Mouse (Mus musculus) C2C12 (cell line): ENCODE measurements around the gene A430078G23Rik. TPM values are rescaled to one million over a fixed set of nuclear protein-coding genes. Genes with fewer than 3 reads are reported as not detected.
"Not testable (repeated sequence)": the region's sequence is repeated elsewhere in the genome, so short reads cannot be mapped to it uniquely, and the experiment has no call there.

Experiments
- H3K27me3 ChIP-seq: one replicate; pipeline ENCODE4 v1.6.1; 2011; ENCODE audit not compliant: control insufficient read depth, insufficient read depth, insufficient read length
- H3K36me3 ChIP-seq: one replicate; pipeline ENCODE4 v1.6.1; 2011; ENCODE audit not compliant: control insufficient read depth, insufficient read depth
- H3K4me3 ChIP-seq: one replicate; pipeline ENCODE4 v1.5.1; 2011; ENCODE audit warnings: mild to moderate bottlenecking, control low read depth; ENCODE audit not compliant: poor library complexity, insufficient read depth, severe bottlenecking
- H3K79me2 ChIP-seq: one replicate; pipeline ENCODE4 v1.6.1; 2011; ENCODE audit not compliant: control insufficient read depth, insufficient read depth
- H3K79me3 ChIP-seq: one replicate; pipeline ENCODE4 v1.6.1; 2011; ENCODE audit warnings: low read depth, control low read depth
- H3ac ChIP-seq: one replicate; pipeline ENCODE3; 2011; ENCODE audit warnings: low read depth; ENCODE audit not compliant: control insufficient read depth, insufficient read length
- CEBPB ChIP-seq: IDR thresholded peaks from one replicate; pipeline ENCODE4 v1.6.1; 2011; ENCODE audit warnings: low read depth, mild to moderate bottlenecking, control low read depth, moderate library complexity
- CTCF ChIP-seq: IDR thresholded peaks from one replicate; pipeline ENCODE4 v1.5.1; 2011; ENCODE audit not compliant: control insufficient read depth, insufficient read depth, insufficient read length
- FOSL1 ChIP-seq: IDR thresholded peaks from one replicate; pipeline ENCODE4 v1.8.0; 2011; ENCODE audit warnings: mild to moderate bottlenecking, low read length; ENCODE audit not compliant: poor library complexity, insufficient read depth, severe bottlenecking
- MAX ChIP-seq: IDR thresholded peaks from one replicate; pipeline ENCODE4 v1.6.1; 2011; ENCODE audit warnings: mild to moderate bottlenecking, control low read depth
- MYOD1 ChIP-seq: IDR thresholded peaks from one replicate; pipeline ENCODE4 v1.6.1; 2011; ENCODE audit warnings: low read depth; ENCODE audit not compliant: control insufficient read depth, insufficient read length
- MYOG ChIP-seq: IDR thresholded peaks from one replicate; pipeline ENCODE4 v1.6.1; 2011; ENCODE audit not compliant: control insufficient read depth, insufficient read length; ENCODE audit errors: extremely low read depth
- USF1 ChIP-seq: IDR thresholded peaks from one replicate; pipeline ENCODE4 v1.6.1; 2011; ENCODE audit warnings: low read depth, mild to moderate bottlenecking, control low read depth, moderate library complexity
- polyA plus RNA-seq: library from polyadenylated mRNA; unstranded; fragments of >200 nt; fragmentation: generic; extraction: Trizol; gene quantifications from one replicate; pipeline ENCODE4 v1.2.1, GENCODE M21; 2012; ENCODE audit warnings: missing spikeins

The A430078G23Rik gene
- polyA plus RNA-seq, 1 experiment = not detected

DNA sequence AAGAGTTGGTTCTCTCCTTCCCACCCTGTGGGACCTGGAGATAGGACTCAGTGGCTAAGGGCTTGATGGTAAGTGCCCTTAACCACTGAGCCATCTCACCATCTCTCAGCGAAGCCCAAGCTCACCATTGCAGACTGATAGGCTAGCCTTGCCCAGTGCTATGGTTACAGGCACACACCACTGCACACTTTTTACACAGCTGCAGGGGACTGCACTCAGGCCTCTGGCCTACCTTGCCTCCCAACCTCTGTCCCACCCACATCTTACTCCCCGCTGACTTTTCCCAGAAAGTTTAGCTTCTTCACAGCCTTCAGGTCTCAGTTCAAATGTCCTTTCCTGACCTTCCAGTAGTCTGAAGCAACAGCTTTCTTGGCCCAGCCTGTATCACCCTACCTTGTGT, 21.5 kb upstream of the A430078G23Rik start:
- Histone ChIP-seq H3K27me3 (no peaks in the 10 kb centered on the region), H3K4me3 (no peak overlapping the region)
- TF ChIP-seq MAX = no peak
- TF ChIP-seq FOSL1 = no peak
- no peak for TF ChIP-seq MYOD1
- no peak for TF ChIP-seq CTCF
- no peak for TF ChIP-seq CEBPB
- no peak for TF ChIP-seq MYOG
- TF ChIP-seq USF1 = no peak

DNA sequence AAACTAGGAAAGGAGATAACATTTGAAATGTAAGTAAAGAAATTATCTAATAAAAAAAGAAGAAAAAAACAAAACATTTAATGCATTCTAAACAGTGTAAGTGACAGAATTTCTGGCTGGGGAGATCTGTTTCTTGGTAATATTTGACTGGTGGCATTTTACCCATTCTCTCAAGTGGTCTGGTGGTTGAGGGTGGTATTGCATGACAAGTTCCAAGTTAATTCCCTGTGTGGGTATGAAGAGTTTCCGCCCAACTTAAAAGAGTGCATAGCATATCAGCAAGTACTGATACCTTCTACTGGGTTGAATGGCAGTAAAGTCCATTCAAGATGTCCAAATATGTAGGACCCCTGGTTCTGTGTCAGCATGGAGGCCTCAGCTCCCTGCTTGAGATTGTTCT, 17.3 kb upstream of the A430078G23Rik start:
- no peak overlapping the region for H3ac ChIP-seq
- H3K79me3 ChIP-seq = no peaks in the 10 kb centered on the region
- no peaks in the 10 kb centered on the region for H3K27me3 ChIP-seq
- no peaks in the 10 kb centered on the region for H3K36me3 ChIP-seq
- no peak overlapping the region for H3K4me3 ChIP-seq
- H3K79me2 ChIP-seq = no peaks in the 10 kb centered on the region
- TF ChIP-seq MYOD1 (no peak), MAX (no peak), CTCF (no peak), MYOG (no peak), CEBPB (no peak)

More for the DNA sequence above, 21.5 kb upstream of the A430078G23Rik start:
- no peak overlapping the region for H3ac ChIP-seq
- no peaks in the 10 kb centered on the region for H3K79me3 ChIP-seq
- H3K79me2 ChIP-seq = no peaks in the 10 kb centered on the region
- H3K36me3 ChIP-seq = no peaks in the 10 kb centered on the region

DNA sequence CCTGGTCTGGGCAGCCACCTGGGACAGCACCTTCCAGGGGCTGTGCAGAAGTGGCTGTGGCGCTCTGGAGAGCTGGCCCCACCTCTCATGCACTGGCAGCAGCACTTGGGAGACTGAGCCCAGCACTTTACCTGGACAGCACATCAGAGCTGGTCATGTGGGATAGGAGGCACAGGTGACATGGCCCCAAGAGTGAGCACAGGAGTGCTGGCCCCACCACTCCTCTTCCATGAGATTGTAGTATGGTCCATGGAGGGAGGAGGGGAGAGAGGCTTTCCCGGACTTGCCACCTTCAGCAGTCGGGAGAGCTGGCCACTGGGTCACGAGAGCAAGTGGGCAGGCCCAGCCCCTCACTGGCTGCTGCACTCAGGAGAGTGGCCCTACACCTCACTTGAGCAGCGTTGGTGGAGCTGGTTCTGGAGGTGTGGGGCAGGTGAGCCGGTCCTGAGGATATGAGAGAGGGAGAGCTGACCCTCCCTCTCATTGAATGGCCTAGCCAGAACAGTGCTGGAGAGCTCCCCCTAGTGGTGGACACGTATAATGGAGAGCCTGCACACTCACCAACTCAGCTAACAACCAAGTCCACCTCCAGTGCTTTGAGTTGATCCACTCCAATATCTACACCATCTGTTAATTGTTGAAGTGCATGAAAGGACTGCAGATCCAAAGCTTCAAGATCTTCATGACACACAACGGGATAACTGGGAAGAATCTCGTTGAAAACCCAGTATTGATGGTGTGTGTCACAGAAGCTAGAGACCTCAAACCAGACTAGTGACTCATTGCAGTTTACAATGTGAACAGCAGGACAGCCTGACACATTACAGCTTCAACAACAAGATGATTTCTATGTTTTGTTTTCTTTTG, 16.3 kb upstream of the A430078G23Rik start:
- Histone ChIP-seq H3K27me3 (no peaks in the 10 kb centered on the region), H3K79me3 (no peaks in the 10 kb centered on the region), H3K36me3 (no peaks in the 10 kb centered on the region), H3ac (no peak overlapping the region), H3K4me3 (no peak overlapping the region), H3K79me2 (no peaks in the 10 kb centered on the region)
- TF ChIP-seq MYOD1 (no peak), CEBPB (no peak), CTCF (peak; percentile 17), MAX (no peak), MYOG (no peak), USF1 (no peak)

DNA sequence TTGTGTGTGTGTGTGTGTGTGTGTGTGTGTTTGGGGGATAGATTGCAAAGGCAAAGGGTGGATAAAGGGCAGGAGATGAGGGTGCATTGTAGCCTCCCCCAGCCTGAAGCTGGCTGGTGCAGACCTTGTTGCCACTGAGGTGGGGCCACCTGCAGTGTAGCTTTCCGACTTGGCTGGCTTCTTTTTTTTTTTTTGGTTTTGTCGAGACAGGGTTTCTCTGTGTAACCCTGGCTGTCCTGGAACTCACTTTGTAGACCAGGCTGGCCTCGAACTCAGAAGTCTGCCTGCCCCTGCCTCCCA, 15.7 kb upstream of the A430078G23Rik start:
- H3K4me3 ChIP-seq, H3K27me3 ChIP-seq, H3K79me3 ChIP-seq, H3K79me2 ChIP-seq, H3ac ChIP-seq, H3K36me3 ChIP-seq: not testable (repeated sequence)

DNA sequence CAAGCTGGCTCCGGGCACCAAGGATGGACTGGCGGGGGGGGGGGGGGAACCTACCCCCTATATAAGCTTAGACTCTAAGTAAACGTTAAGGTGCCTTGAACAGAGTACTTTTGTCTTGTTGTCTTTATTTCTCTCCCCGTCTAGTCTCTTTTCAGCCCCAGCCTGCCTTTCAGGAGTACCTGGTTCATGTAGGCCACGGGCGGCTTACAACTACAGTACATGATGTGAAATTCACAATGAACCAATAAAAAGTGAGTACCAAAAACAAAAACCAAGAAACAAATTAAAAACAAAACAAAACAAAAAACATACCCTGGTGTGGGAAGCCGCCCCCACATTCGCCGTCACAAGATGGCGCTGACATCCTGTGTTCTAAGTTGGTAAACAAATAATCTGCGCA, 15.2 kb upstream of the A430078G23Rik start:
- no peaks in the 10 kb centered on the region for H3K79me3 ChIP-seq
- no peaks in the 10 kb centered on the region for H3K27me3 ChIP-seq
- no peaks in the 10 kb centered on the region for H3K79me2 ChIP-seq
- H3K4me3 ChIP-seq = no peak overlapping the region
- no peak for TF ChIP-seq CEBPB
- H3K36me3 ChIP-seq = no peaks in the 10 kb centered on the region
- no peak overlapping the region for H3ac ChIP-seq

DNA sequence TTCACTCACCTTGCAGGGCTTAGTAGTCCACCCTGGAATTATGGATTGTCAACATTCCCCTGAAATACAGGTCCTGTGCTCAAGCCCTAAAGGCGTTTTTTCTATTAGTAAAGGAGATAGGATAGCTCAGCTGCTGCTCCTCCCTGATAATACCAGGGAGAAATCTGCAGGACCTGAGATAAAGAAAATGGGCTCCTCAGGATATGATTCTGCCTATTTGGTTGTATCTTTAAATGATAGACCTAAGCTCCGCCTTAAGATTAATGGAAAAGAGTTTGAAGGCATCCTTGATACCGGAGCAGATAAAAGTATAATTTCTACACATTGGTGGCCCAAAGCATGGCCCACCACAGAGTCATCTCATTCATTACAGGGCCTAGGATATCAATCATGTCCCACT, 12.5 kb upstream of the A430078G23Rik start:
- H3K4me3 ChIP-seq, H3K27me3 ChIP-seq, H3ac ChIP-seq, H3K36me3 ChIP-seq, H3K79me3 ChIP-seq, H3K79me2 ChIP-seq: not testable (repeated sequence)

DNA sequence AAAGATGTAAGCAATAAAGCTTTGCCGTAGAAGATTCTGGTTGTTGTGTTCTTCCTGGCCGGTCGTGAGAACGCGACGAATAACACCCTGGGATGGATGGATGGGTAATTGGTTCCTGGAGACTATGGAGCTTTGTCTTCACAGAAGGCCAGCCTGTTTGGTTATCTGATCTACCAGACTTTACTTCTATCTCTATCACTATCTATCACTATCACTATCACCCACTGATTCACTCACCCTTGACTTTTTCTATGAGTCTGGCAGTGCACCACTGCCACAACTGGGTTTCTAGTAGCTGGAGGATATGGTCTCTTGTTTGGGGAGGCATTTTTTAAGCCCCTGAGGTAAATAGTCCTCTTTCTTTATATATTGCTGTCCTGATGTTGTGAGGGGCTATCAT, 7.9 kb upstream of the A430078G23Rik start:
- Histone ChIP-seq H3K4me3 (no peak overlapping the region), H3K36me3 (no peaks in the 10 kb centered on the region), H3K79me2 (no peaks in the 10 kb centered on the region), H3K79me3 (no peaks in the 10 kb centered on the region), H3K27me3 (no peaks in the 10 kb centered on the region), H3ac (no peak overlapping the region)
- TF ChIP-seq CEBPB = no peak
- no peak for TF ChIP-seq MYOD1
